Mouse (Mus musculus) thymus, postnatal 14 days (tissue): ENCODE measurements around the gene Maml3.

Experiments used
- DNase-seq: peaks from one replicate; pipeline ENCODE4 v3.0.0; 2021

Maml3 gene

GRCm38 (mm10) chr3:51651149-51651548 is 453.7 kb downstream of the Maml3 start:
- no peak for DNase-seq

GRCm38 (mm10) chr3:51649986-51650385 is 454.9 kb downstream of the Maml3 start:
- no peak for DNase-seq

GRCm38 (mm10) chr3:51649426-51649825 is 455.4 kb downstream of the Maml3 start:
- DNase-seq = no peak

- DNase-seq = peak; percentile 81
Measured at GRCm38 (mm10) chr3:51648037-51648664, 456.7 kb downstream of the Maml3 start.

- no peak for DNase-seq
Measured at GRCm38 (mm10) chr3:51647356-51647755, 457.5 kb downstream of the Maml3 start.

- DNase-seq = no peak
Measured at GRCm38 (mm10) chr3:51646301-51646700, 458.6 kb downstream of the Maml3 start.

GRCm38 (mm10) chr3:51645484-51645883 is 459.4 kb downstream of the Maml3 start:
- no peak for DNase-seq

- DNase-seq = no peak
Measured at GRCm38 (mm10) chr3:51638260-51638659, 466.6 kb downstream of the Maml3 start.

- no peak for DNase-seq
Measured at GRCm38 (mm10) chr3:51637326-51637725, 467.6 kb downstream of the Maml3 start.

GRCm38 (mm10) chr3:51636700-51637099 is 468.2 kb downstream of the Maml3 start:
- DNase-seq = peak; percentile 52

- no peak for DNase-seq
Measured at GRCm38 (mm10) chr3:51635960-51636359, 468.9 kb downstream of the Maml3 start.
